Mouse (Mus musculus): ENCODE data around the gene Msantd3. TPM values are rescaled to one million over a fixed set of nuclear protein-coding genes. Genes with fewer than 3 reads are reported as not detected.

Msantd3 gene
- total RNA-seq (2022), result 10 to 100 TPM; 13.6 to 22.3 (median 19.3) TPM

DNA sequence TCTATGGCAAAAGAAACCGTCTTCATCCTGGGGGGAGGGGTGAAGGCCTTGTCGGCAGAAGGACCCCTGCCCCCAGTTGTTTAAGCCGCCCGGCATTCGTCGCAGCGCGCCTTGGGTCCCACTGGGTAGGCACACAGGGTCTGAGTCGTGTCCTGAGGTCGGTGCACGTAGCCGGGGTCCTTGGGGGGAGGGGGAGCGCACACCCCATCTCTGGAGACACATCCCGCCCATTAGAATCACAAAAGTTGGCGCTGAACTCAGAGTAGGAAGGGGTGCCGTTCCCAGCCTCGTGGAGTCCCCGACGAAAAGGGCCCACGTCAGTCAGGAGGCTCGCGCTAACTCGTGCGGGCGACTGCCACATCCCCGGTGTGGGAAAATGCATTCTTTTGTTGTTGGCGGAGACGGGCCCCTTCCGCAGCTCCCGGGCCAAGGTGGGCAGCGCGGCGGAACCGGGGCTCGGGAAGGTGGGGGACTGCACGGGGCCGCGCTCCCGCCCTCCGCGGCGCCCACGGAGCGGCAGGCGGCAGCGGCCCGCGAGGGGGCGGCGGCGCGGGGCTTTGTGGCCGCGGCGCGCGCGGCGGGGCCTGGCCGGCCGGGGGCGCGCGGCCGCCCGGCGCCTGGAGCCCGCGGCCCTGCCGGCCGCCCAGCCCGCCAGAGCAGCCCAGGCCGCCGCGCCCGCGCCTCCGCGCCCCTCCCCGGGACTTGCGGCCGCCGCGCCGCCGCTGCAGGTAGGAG is at the start of gene Msantd3:
Gene Msantd3 (plus strand): TSS at position 95 of the 735 bp plus-strand sequence.
- DNase-seq, result no peak

DNA sequence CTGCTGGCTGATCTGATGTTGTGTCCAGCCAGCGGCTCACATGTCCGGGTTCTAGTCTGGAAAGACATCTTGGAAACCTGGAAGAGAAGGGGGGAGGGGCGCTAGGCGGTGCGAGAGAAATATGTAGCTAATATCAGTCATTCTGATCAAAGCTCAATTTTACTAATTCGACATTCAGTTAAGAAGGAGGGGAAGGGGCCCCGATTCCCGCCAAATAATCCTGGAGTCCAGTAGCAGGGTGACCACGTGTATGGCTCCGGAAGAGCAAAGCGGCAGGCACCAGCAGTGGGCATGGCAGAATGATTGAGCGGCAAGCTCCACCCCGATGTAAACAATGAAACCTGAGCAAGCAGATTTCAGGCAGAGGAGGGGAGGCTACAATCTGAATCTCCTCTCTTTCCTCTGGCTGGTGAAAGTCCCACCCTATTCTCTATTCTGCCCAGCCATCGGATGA is 48.4 kb upstream of the Msantd3 start:
- no peak for DNase-seq

DNA sequence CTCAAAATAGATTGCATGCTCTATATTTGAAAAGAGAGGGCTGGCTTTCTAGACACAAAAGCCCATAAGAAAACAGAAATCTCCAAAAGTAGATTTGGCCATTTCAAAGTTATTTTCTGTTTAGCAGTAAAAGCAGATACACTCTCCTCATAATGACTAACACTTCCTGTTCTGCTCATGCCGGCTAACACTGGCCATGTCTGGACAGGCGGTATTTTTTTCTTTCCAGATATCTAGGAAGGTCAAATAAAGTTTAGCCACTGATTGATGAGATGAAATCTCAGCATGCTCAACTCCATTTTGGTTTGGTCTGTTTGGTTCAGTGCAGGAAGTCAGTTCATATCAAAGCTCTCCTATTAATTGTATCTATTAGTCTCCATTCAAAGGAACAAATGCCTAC is 47.2 kb upstream of the Msantd3 start:
- no peak for DNase-seq

DNA sequence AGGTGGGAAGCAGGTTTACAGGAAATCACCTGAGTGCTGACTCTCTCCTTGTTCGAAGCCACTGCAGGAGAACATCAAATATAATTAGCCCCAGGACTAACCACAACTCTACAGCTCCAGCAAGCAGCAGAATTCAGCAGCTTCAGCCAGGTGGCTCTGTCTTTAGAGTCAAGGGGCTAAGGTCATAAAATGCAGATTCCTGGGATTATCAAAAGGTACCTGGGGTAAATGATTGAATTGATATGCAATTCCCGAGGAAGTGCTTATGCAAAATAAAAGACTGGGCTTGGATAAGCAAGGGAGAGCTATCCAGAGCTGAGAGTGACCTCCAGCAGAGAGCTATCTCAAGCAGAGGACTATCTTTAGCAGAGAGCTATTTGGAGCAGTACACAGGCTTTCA is 28.9 kb upstream of the Msantd3 start:
- no peak for DNase-seq

- DNase-seq, result no peak
Observed at GRCm38 (mm10) chr4:48529559-48529958, 10.2 kb upstream of the Msantd3 start.

DNA sequence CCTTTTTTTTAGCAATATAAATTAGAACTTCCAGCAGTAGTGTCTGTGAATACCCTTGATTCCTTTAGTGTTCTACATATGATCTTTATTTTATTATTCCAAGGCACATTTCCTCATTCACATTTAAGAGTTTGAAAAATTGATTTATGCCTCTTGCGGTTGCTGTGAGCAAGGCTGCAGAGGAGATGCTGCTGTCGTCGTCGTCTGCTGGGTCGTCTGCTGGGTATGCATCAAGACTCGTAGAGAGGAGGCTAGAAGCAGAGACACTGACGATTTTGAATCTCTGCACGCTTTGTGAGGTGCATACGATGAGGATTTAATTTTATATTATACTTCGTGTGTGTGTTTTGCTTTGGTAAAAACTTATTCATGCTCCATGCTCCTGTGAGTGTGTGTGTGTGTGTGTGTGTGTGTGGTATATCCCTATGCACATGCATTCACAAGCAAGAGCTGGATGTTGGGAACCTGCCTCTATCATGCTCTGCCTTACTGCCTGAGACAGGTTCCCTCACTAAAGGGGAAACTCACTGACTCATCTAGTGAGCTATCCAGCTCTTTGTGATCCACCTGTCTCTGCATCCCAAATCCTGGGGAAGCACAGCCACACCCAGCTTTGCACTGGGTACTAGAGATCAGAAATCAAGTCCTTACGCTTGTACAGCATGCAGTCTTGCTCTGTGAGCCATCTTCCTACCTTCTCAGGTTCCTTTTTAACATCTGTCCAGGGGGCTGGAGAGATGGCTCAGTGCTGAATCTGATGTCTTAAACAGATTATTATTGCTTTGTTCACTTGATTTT is 7.7 kb upstream of the Msantd3 start:
- DNase-seq, result no peak

DNA sequence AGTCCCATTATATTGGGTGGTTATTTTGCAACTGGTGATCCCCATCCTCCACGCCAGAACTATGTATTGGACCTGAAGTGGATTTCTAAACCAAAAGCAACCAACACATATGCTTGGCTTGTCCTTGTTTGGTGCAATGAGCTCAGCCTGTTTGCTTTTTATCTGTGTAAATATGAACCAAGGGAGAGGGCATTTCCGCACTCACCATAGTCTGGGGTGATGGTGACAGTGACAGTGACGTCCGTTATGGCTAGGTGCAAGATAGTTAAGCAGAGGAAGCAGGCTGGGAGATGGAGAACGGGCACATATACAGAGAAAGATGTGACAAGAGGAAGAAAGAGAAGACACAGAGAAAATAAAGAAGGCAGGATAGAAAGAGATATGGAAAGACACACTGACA is 3.5 kb upstream of the Msantd3 start:
- no peak for DNase-seq

GRCm38 (mm10) chr4:48537024-48537423 is 2.7 kb upstream of the Msantd3 start:
- DNase-seq, result no peak

DNA sequence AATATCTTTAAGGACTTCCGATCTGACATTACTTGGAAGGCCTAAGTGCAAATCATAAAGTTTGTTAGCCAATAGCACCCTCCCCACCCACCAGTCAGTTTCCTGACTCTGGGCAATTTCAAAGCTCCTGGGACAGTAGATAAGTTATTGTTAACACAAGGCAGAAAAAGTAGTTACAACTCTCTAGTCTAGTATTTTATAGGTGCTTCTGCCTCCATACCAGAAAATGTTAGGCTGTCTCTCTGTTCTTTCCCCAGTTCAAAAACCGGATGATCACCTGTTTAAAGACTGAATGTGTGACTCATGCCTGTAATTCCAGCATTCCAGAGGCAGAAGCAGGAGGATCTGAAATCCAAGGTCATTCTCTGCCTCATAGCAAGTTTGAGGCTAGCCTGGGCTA is 1.2 kb upstream of the Msantd3 start:
- no peak for DNase-seq

GRCm38 (mm10) chr4:48540576-48541111 is 909 bp downstream of the Msantd3 start:
- DNase-seq, result no peak

DNA sequence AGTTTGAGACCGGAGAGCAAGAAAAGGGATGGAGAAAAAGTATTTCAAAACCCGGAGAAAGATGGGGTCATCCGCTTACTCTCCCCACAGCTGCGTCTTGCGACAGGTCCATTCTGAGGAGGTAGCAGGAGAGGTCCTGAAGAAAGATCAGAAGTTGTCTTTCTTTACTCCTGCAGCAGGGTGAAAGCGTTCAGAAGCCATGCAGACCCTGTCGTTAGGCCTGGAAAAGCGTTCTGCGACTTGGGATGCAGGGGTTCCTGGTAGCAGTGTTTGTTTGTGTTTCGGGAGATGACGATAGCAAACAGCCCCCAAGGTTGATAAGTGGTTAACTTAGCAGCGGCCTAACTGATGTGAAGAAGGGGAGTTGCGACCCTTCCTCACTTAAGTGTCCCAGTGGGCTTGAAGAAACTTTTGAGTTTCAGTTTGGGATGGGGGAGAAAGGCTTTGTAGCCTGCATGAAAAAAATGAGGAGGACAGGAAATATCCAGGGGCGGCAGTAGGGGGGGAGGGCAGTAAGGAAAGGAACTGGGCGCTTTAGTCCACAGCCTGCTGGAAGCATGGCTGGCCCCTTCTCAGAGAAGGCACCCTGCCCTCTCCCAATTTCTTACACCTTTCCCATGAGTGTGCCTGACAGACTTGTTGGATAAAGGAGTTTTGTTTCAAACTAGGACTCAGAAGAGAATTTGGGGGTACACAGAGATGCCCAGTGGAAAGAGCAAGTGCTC is 2.0 kb downstream of the Msantd3 start:
- no peak for DNase-seq

- DNase-seq, result no peak
Observed at GRCm38 (mm10) chr4:48542351-48542750, 2.6 kb downstream of the Msantd3 start.

- DNase-seq, result no peak
Observed at GRCm38 (mm10) chr4:48543071-48543865, 3.5 kb downstream of the Msantd3 start.

- no peak for DNase-seq
Observed at GRCm38 (mm10) chr4:48544141-48544540, 4.4 kb downstream of the Msantd3 start.

- no peak for DNase-seq
Observed at GRCm38 (mm10) chr4:48545966-48546365, 6.2 kb downstream of the Msantd3 start.

DNA sequence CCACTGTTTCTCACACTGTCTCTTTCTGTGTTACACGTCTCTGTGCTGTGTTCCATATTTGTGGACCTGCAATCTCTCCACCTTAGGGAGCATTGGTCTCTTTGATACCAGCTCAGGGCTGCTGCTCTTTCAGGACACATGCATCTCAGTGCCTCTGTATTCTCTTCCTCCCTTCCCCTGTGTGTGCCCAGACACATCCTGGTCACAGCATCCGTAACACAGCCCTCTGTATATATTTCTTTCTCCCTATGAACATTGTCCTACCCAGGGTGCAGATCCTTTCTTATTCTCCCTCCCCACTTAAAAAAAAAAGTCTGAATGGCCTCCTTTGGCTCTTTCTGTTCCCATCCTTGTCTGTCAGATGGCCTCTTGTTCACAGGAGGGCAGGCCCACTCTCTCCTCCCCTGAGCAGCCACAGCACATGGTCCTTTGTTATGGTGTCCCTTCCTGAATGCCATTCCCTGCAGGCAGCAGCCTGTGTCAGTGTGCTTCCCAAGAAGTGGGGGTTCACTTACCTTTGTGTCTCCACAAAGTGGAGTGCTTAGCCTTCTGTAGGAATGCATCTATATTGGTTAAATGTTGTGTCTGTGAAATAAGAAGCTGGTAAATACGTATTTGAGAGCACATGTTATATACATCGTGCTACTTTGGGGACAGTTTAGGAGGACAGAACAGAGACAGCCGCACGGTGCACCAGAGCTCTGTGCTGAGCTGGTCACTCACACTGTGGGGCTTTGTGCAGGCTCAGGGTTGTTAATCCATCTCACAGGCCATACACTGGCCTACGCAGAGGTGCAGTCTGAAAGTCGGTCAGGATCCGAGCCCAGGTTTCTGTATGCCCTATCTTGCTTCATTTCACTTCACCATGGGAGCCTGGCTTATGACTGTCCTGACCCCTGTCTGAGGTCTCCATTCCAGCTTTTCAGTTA is 7.1 kb downstream of the Msantd3 start:
- no peak for DNase-seq

DNA sequence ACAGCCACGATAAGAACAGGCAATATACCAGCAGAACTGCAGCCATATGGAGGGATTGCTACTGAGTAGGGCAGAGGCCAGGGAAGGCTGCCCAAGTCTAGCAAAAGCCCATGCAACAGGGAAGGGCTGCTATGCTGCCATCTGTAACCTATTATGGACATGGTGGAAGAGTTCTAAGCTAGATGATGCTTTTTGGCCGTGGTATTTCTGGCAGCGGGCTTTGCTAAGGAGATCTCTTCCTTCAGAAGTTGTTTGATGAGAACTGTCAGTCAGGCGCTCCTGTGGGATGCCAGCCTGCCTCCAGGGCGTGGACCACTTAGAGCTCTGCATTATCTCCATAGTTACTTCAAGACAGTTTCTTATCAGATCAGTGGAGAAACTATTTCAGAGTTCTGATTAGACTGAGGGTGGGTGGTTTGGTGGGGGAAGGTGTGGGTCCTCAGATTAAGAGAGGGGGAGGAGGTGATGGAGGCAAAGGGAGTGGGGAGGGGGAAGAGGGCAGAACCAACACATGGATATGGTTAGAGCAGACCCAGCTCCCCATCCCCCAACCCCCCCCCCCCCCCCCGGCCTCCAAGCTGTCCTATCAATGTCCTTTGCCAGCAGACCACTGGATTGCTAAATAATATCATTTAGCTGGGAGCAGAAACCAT is 8.8 kb downstream of the Msantd3 start:
- DNase-seq, result no peak

GRCm38 (mm10) chr4:48549661-48550060 is 9.9 kb downstream of the Msantd3 start:
- DNase-seq, result no peak

DNA sequence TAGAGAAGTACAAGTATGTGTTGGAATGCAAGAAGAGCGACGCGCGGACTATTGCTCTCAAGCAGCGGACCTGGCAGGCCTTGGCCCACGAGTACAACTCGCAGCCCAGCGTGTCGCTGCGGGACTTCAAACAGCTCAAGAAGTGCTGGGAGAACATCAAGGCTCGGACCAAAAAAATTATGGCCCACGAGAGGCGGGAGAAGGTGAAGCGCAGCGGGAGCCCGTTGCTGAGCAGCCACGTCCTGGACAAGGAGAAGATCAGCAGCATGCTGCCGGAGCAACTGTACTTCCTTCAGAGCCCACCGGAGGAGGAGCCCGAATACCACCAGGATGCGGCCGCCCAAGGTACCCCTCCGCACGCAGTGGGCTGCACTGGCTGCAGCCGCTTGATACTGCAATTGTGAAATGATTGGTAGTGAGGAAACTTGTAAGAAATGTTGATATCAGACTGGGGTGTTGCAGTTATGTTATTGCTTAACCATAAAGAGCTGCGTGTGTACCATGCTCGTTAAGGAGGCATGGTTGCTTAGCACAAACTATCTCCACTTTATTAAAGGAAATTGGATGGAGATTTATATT is 12.8 kb downstream of the Msantd3 start:
- no peak for DNase-seq

- DNase-seq, result no peak
Observed at GRCm38 (mm10) chr4:48554132-48554531, 14.4 kb downstream of the Msantd3 start.

Data from adrenal gland, adult 8-10 months (tissue).